Comparison of ENCODE assay signal across 22 mouse cellular contexts in the genomic region with DNA sequence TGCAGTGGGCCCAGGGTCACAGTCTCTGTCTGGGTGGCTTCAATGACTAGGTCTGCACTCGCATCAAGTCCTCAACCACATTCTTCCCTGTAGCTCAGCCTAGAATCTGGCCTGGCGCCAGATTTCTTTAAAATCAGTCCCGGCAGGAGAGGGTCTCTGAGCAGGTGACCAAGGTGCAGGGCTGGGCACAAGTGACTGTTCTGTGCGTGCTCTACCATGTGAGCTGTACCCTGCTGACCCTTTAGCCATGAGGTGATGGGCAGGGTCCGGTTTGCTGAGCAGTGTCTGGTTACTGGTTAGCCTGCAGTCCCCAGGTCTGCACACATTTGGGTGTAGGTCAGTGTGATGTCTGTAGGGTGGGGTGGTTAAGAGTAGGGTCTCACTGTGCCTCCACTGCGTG.
DNase-seq lines count a peak whose midpoint lies in the region; ATAC-seq lines count a peak whose summit lies in the region.
"Had no signal": no experiment of that assay in that cellular context is flagged by ENCODE, and none has a peak within 500 bp of the region (broad histone marks: within the 10 kb centered on the region; RNA-seq: fewer than 3 reads in every experiment).

No protein-coding gene starts in this region.

- no peak for DNase-seq in heart, adult 9 months (ENCODE audit: low spot score in 2 of 2)
- peak; percentile 64 for DNase-seq in kidney, adult 11 months
- peak; percentile 25 to 57 for DNase-seq in kidney, postnatal 4 days
- DNase-seq in embryo, embryonic 10.5 days (ENCODE audit: low spot score), result no peak
- DNase-seq: adrenal gland, adult 8-10 months; cerebellum, adult 11 months; cerebellum, postnatal 14 days; gastrocnemius, postnatal 10 days; heart, postnatal 36 days; layer of hippocampus, postnatal 36 days; left cerebral cortex, postnatal 4 days; lung, adult 2 months; thymus, postnatal 36 days had no signal

- H3K4me2 ChIP-seq in heart, embryonic 11.5 days, result no peak overlapping the region
- no peak overlapping the region for H3K4me2 ChIP-seq in kidney, embryonic 14.5 days (replicated peaks; ENCODE audit: low read depth, low read length)
- H3K4me2 ChIP-seq in forebrain, embryonic 12.5 days, result no peak overlapping the region
- H3K4me2 ChIP-seq: midbrain, embryonic 12.5 days; neural tube, embryonic 15.5 days had no signal

- no peaks in the 10 kb centered on the region for H3K9me3 ChIP-seq in heart, embryonic 11.5 days (replicated peaks; ENCODE audit: control insufficient read depth, low read length)
- H3K9me3 ChIP-seq in kidney, embryonic 14.5 days (ENCODE audit: control insufficient read depth, low read length), result no peaks in the 10 kb centered on the region
- no peaks in the 10 kb centered on the region for H3K9me3 ChIP-seq in forebrain, embryonic 12.5 days
- H3K9me3 ChIP-seq: heart, embryonic 10.5 days; midbrain, embryonic 12.5 days; neural tube, embryonic 15.5 days had no signal

- ATAC-seq in heart, embryonic 11.5 days (replicated peaks; ENCODE audit: insufficient number of reproducible peaks, low FRiP score, low TSS enrichment), result 0 out of 2 replicates have a peak, but pooled peaks have one; percentile 36
- ATAC-seq in kidney, embryonic 14.5 days (ENCODE audit: low FRiP score, low TSS enrichment), result 0 out of 2 replicates have a peak, but pooled peaks have one; percentile 54
- ATAC-seq in forebrain, embryonic 12.5 days (ENCODE audit: low FRiP score), result no peak
- ATAC-seq: forebrain, embryonic 16.5 days; hindbrain, postnatal 0 days had no signal

- H3K9ac ChIP-seq in heart, embryonic 11.5 days (ENCODE audit: low read depth, low read length), result no peak overlapping the region
- H3K9ac ChIP-seq in kidney, embryonic 14.5 days (ENCODE audit: low read depth, low read length), result no peak overlapping the region
- H3K9ac ChIP-seq in forebrain, embryonic 12.5 days, result no peak overlapping the region
- H3K9ac ChIP-seq: midbrain, embryonic 12.5 days; neural tube, embryonic 15.5 days had no signal

- no peaks in the 10 kb centered on the region for H3K27me3 ChIP-seq in heart, embryonic 11.5 days (ENCODE audit: control insufficient read depth, insufficient read depth, low read length)
- H3K27me3 ChIP-seq in kidney, embryonic 14.5 days (ENCODE audit: control insufficient read depth, insufficient read depth, low read length), result no peaks in the 10 kb centered on the region
- peaks cover 94% of the 10 kb centered on the region for H3K27me3 ChIP-seq in forebrain, embryonic 12.5 days

- H3K27ac ChIP-seq in heart, embryonic 11.5 days (ENCODE audit: low read depth, low read length), result no peak overlapping the region
- H3K27ac ChIP-seq in kidney, embryonic 14.5 days (ENCODE audit: low read depth, low read length), result no peak overlapping the region
- H3K27ac ChIP-seq in forebrain, embryonic 12.5 days, result no peak overlapping the region
- H3K27ac ChIP-seq: heart, embryonic 10.5 days; hindbrain, postnatal 0 days; midbrain, embryonic 12.5 days; neural tube, embryonic 15.5 days had no signal

- 69% methylated on average over 6 of the region's 6 CpGs for WGBS in heart, embryonic 11.5 days (ENCODE audit: insufficient replicate concordance)
- WGBS in kidney, embryonic 14.5 days, result 61% methylated on average over 6 of the region's 6 CpGs
- 86% methylated on average over 6 of the region's 6 CpGs for WGBS in forebrain, embryonic 12.5 days

- peaks cover 9% of the 10 kb centered on the region for H3K4me1 ChIP-seq in heart, embryonic 11.5 days (ENCODE audit: control insufficient read depth, insufficient read depth, low read length)
- H3K4me1 ChIP-seq in kidney, embryonic 14.5 days (ENCODE audit: control insufficient read depth, insufficient read depth, low read length), result no peaks in the 10 kb centered on the region
- H3K4me1 ChIP-seq in forebrain, embryonic 12.5 days, result peaks cover 16% of the 10 kb centered on the region

- no peak overlapping the region for H3K4me3 ChIP-seq in heart, embryonic 11.5 days (ENCODE audit: low read depth, low read length)
- H3K4me3 ChIP-seq in kidney, embryonic 14.5 days (ENCODE audit: low read length), result no peak overlapping the region
- H3K4me3 ChIP-seq in forebrain, embryonic 12.5 days (replicated peaks), result no peak overlapping the region
- H3K4me3 ChIP-seq: erythroblast, embryonic 14.5 days; heart, embryonic 10.5 days; midbrain, embryonic 12.5 days; neural tube, embryonic 15.5 days had no signal

- H3K36me3 ChIP-seq in heart, embryonic 11.5 days (ENCODE audit: control insufficient read depth, insufficient read depth, low read length), result no peaks in the 10 kb centered on the region
- no peaks in the 10 kb centered on the region for H3K36me3 ChIP-seq in kidney, embryonic 14.5 days (ENCODE audit: control insufficient read depth, insufficient read depth, low read length)
- H3K36me3 ChIP-seq in forebrain, embryonic 12.5 days (replicated peaks), result no peaks in the 10 kb centered on the region
- H3K36me3 ChIP-seq: heart, embryonic 10.5 days; midbrain, embryonic 12.5 days; neural tube, embryonic 15.5 days had no signal

Comparison
In these comparisons a context has a peak if more than half of its experiments do, and no peak if none do; other contexts are left out.
1. DNase-seq: peak in kidney, adult 11 months (single experiment) and kidney, postnatal 4 days (2 of 2); none in heart, adult 9 months (0 of 2) and embryo, embryonic 10.5 days (single experiment).